Mouse (Mus musculus) G1E (cell line): ENCODE data around the gene Cep78.
"Not testable (repeated sequence)": the region's sequence is repeated elsewhere in the genome, so short reads cannot be mapped to it uniquely, and the experiment has no call there.

Experiments
- CTCF ChIP-seq: IDR thresholded peaks from 2 replicates; pipeline ENCODE4 v1.5.1; 2012; ENCODE audit warnings: low read depth, low read length, inconsistent platforms, mixed read lengths
- GATA1 ChIP-seq: IDR thresholded peaks from 2 replicates; pipeline ENCODE4 v1.6.1; 2012; ENCODE audit warnings: borderline replicate concordance, low read length, inconsistent platforms, mixed read lengths
- GATA2 ChIP-seq: IDR thresholded peaks from 2 replicates; pipeline ENCODE4 v1.6.1; 2012; ENCODE audit warnings: low read depth, low read length, inconsistent platforms, borderline replicate concordance
- POLR2AphosphoS5 ChIP-seq: IDR thresholded peaks from 2 replicates; pipeline ENCODE4 v1.6.1; 2012; ENCODE audit warnings: low read depth, low read length, inconsistent platforms; ENCODE audit not compliant: insufficient replicate concordance
- TAL1 ChIP-seq: conservative IDR thresholded peaks from 2 replicates; pipeline ENCODE4 v1.6.1; 2012; ENCODE audit warnings: low read depth, low read length, inconsistent platforms, mixed read lengths

- not testable (repeated sequence) for TF ChIP-seq CTCF, TAL1, POLR2AphosphoS5, GATA1, GATA2
Observed at GRCm38 (mm10) chr19:16029253-16029771, 44.5 kb upstream of the Cep78 start.
